Mouse (Mus musculus): Measurements from ENCODE around the gene Mbip.

DNA sequence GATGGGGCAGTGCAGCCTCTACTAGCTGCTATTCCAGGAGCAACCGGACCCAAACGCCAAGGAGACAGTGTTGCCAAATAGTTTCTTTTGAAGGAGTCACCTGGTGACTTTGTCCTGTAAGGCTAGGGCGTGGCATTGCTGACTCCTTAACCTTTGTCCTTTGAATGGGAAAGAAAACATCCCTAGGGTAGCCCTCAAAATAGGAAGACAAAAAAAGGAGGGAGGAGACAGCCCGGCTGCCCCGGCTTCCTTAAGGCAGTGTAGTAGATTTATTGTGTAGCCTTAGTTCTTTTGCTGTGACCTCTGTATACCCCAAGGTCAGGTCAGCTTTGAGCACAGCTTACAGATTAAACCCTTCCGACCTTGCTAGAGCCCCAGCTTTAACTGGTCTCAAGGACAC is 49.2 kb downstream of the Mbip start:
- TF ChIP-seq CTCF (IDR thresholded peaks at IDR 0.05; ENCODE audit: low read depth) (no peak), EP300 (optimal IDR thresholded peaks at IDR 0.05) (no peak)

All from stomach, postnatal 0 days (tissue).